Mouse (Mus musculus) gastrocnemius, postnatal 4 days (tissue): Measurements from ENCODE around the gene Acss1. TPM values are rescaled to one million over a fixed set of nuclear protein-coding genes. Genes with fewer than 3 reads are reported as not detected.

Experiments used
- DNase-seq, 2 experiments: peaks; one replicate each; pipeline ENCODE4 v3.0.0; 2021 to 2022; ENCODE audit warnings: low spot score in 2 of 2, mixed read lengths in 2 of 2
- total RNA-seq, 2 experiments: library from RNA; stranded (reverse); gene quantifications; 2 replicates each; pipeline ENCODE4 v1.2.3; 2021

Acss1 gene
- total RNA-seq, 2 experiments from 2014 or later: 21.1 to 22.5 TPM

- no peak for DNase-seq
Observed at GRCm38 (mm10) chr2:150645225-150645624, 23.1 kb downstream of the Acss1 start.

GRCm38 (mm10) chr2:150643726-150644415 lies 24.4 kb downstream of the Acss1 start:
- DNase-seq: no peak

GRCm38 (mm10) chr2:150643166-150643565 lies 25.1 kb downstream of the Acss1 start:
- no peak for DNase-seq

GRCm38 (mm10) chr2:150638370-150638733 lies 29.9 kb downstream of the Acss1 start:
- DNase-seq: no peak

- DNase-seq: no peak
Observed at GRCm38 (mm10) chr2:150637702-150638369, 30.5 kb downstream of the Acss1 start.

- no peak for DNase-seq
Observed at GRCm38 (mm10) chr2:150635877-150636446, 32.3 kb downstream of the Acss1 start.

GRCm38 (mm10) chr2:150629255-150629654 lies 39.0 kb downstream of the Acss1 start:
- DNase-seq: no peak

- no peak for DNase-seq
Observed at GRCm38 (mm10) chr2:150627140-150627539, 41.2 kb downstream of the Acss1 start.

GRCm38 (mm10) chr2:150624926-150625325 lies 43.4 kb downstream of the Acss1 start:
- no peak for DNase-seq

- no peak for DNase-seq
Observed at GRCm38 (mm10) chr2:150623957-150624356, 44.3 kb downstream of the Acss1 start.

GRCm38 (mm10) chr2:150621698-150622097 lies 46.6 kb downstream of the Acss1 start:
- no peak for DNase-seq

GRCm38 (mm10) chr2:150610097-150610496 lies 58.2 kb downstream of the Acss1 start:
- DNase-seq: no peak

GRCm38 (mm10) chr2:150608872-150609560 lies 59.3 kb downstream of the Acss1 start:
- DNase-seq: peak in 1 of 2 experiments; percentile 45

GRCm38 (mm10) chr2:150608087-150608799 lies 60.1 kb downstream of the Acss1 start, which contains the start of gene Apmap:
Apmap (minus strand) TSS chr2:150608567.
- DNase-seq: peak; percentile 94 to 98

GRCm38 (mm10) chr2:150607086-150607485 lies 61.2 kb downstream of the Acss1 start:
- no peak for DNase-seq

- no peak for DNase-seq
Observed at GRCm38 (mm10) chr2:150604802-150605201, 63.5 kb downstream of the Acss1 start.

GRCm38 (mm10) chr2:150602166-150602565 lies 66.1 kb downstream of the Acss1 start:
- DNase-seq: no peak

- DNase-seq: no peak
Observed at GRCm38 (mm10) chr2:150600263-150600662, 68.0 kb downstream of the Acss1 start.

- no peak for DNase-seq
Observed at GRCm38 (mm10) chr2:150595411-150596190, 72.7 kb downstream of the Acss1 start.

GRCm38 (mm10) chr2:150589076-150589475 lies 79.2 kb downstream of the Acss1 start:
- DNase-seq: no peak
